Mouse (Mus musculus) hindbrain, postnatal 0 days (tissue): ENCODE data around the gene Soga1. TPM values are rescaled to one million over a fixed set of nuclear protein-coding genes. Genes with fewer than 3 reads are reported as not detected.

Experiments used
- ATAC-seq: fragments of 200-750 bp; cut with Nextera tagmentation; 2 replicates; pipeline ENCODE4 v1.8.0; 2017; ENCODE audit warnings: mild to moderate bottlenecking, moderate TSS enrichment, moderate library complexity
- DNase-seq: peaks from one replicate; pipeline ENCODE4 v3.0.0-alpha.2; 2015; ENCODE audit warnings: low spot score
- H3K27ac ChIP-seq: fragments of 300-500 bp; sonication (generic); 2 replicates; pipeline ENCODE4 v1.5.1; 2014; ENCODE audit warnings: mild to moderate bottlenecking
- H3K27me3 ChIP-seq: fragments of 300-500 bp; sonication (generic); 2 replicates; pipeline ENCODE4 v1.6.1; 2014; ENCODE audit warnings: low read length, mixed read lengths; ENCODE audit not compliant: insufficient read depth
- H3K36me3 ChIP-seq: fragments of 300-500 bp; sonication (generic); 2 replicates; pipeline ENCODE4 v1.6.1; 2014; ENCODE audit warnings: low read length, mixed read lengths; ENCODE audit not compliant: insufficient read depth
- H3K4me1 ChIP-seq: fragments of 300-500 bp; sonication (generic); 2 replicates; pipeline ENCODE4 v1.6.1; 2014; ENCODE audit warnings: antibody characterized with exemption, low read length, mixed read lengths; ENCODE audit not compliant: insufficient read depth
- H3K4me2 ChIP-seq: fragments of 300-500 bp; sonication (generic); 2 replicates; pipeline ENCODE4 v1.6.1; 2014; ENCODE audit warnings: low read depth, mild to moderate bottlenecking, low read length, moderate library complexity, mixed read lengths
- H3K4me3 ChIP-seq: fragments of 300-500 bp; sonication (generic); 2 replicates; pipeline ENCODE4 v1.5.1; 2014; ENCODE audit warnings: low read length
- H3K9ac ChIP-seq: fragments of 300-500 bp; sonication (generic); replicated peaks from 2 replicates; pipeline ENCODE4 v1.6.1; 2014; ENCODE audit warnings: mild to moderate bottlenecking, low read length, moderate library complexity, mixed read lengths
- H3K9me3 ChIP-seq: fragments of 300-500 bp; sonication (generic); 2 replicates; pipeline ENCODE4 v1.6.1; 2016; ENCODE audit warnings: low read length, mixed read lengths
- CTCF ChIP-seq: IDR thresholded peaks from 2 replicates; pipeline ENCODE4 v1.5.1; 2016; ENCODE audit warnings: antibody characterized with exemption, control low read depth, low read depth
- WGBS: fragments of 180-500 bp; shearing (Covaris S2); extraction: QIAGEN DNeasy Blood & Tissue Kit; methylation state at CpG from one replicate; pipeline ENCODE4 v1.1.7; 2014; 5-methylcytosine and 5-hydroxymethylcytosine counted together
- polyA plus RNA-seq: library from polyadenylated mRNA; unstranded; fragments of >200 nt; fragmentation: Nextera tagmentation; extraction: Ambion mirVana; gene quantifications from 2 replicates; pipeline ENCODE4 v1.2.1, GENCODE M21; 2015
- total RNA-seq: library from RNA; depleted of rRNA; stranded (reverse); fragments of >200 nt; gene quantifications from 2 replicates; pipeline ENCODE4 v1.2.3, GENCODE M21; 2014

Soga1 gene
- total and polyA plus RNA-seq, 2 experiments from 2014 or later = 3.5 to 120 TPM

- WGBS = 88% methylated on average over 4 of the region's 4 CpGs
- Histone ChIP-seq H3K9ac (no peak overlapping the region), H3K27me3 (no peaks in the 10 kb centered on the region), H3K4me1 (peaks cover 3% of the 10 kb centered on the region; the same call in 1 of the 2 replicates), H3K36me3 (no peaks in the 10 kb centered on the region), H3K27ac (no peak overlapping the region), H3K4me2 (no peak overlapping the region), H3K4me3 (no peak overlapping the region), H3K9me3 (no peaks in the 10 kb centered on the region)
- DNase-seq (no peak), ATAC-seq (no peak)
- TF ChIP-seq CTCF = no peak
Observed at GRCm38 (mm10) chr2:157002321-157002720, 76.7 kb downstream of the Soga1 start.

GRCm38 (mm10) chr2:156998263-156998662 is 80.8 kb downstream of the Soga1 start:
- H3K27me3 ChIP-seq = no peaks in the 10 kb centered on the region
- H3K36me3 ChIP-seq = no peaks in the 10 kb centered on the region
- no peak for TF ChIP-seq CTCF
- no peak overlapping the region for H3K9ac ChIP-seq
- no peak for ATAC-seq
- no peaks in the 10 kb centered on the region for H3K9me3 ChIP-seq
- H3K4me1 ChIP-seq = no peaks in the 10 kb centered on the region
- WGBS = 75% methylated on average over 5 of the region's 5 CpGs
- DNase-seq = peak; percentile 45
- H3K4me3 ChIP-seq = no peak overlapping the region
- H3K27ac ChIP-seq = no peak overlapping the region
- H3K4me2 ChIP-seq = no peak overlapping the region

- peak; percentile 69 for ATAC-seq
- peak; percentile 91 for TF ChIP-seq CTCF
- no peak overlapping the region for H3K4me2 ChIP-seq
- H3K4me1 ChIP-seq = no peaks in the 10 kb centered on the region
- H3K9me3 ChIP-seq = no peaks in the 10 kb centered on the region
- H3K27me3 ChIP-seq = no peaks in the 10 kb centered on the region
- H3K4me3 ChIP-seq = no peak overlapping the region
- no peaks in the 10 kb centered on the region for H3K36me3 ChIP-seq
- no peak overlapping the region for H3K9ac ChIP-seq
- 58% methylated on average over 6 of the region's 6 CpGs for WGBS
- H3K27ac ChIP-seq = no peak overlapping the region
- peak; percentile 89 for DNase-seq
Observed at GRCm38 (mm10) chr2:156996576-156996975, 82.5 kb downstream of the Soga1 start.

- peak; percentile 70 for TF ChIP-seq CTCF
- ATAC-seq (peak; percentile 96), DNase-seq (peak; percentile 100)
- no peaks in the 10 kb centered on the region for H3K27me3 ChIP-seq
- peaks cover 5% of the 10 kb centered on the region; the same call in 1 of the 2 replicates for H3K4me1 ChIP-seq
- WGBS = under 1% methylated on average over 66 of the region's 66 CpGs
- H3K9me3 ChIP-seq = no peaks in the 10 kb centered on the region
- H3K27ac ChIP-seq = peak within 1 kb of the TSS; percentile 69
- H3K4me2 ChIP-seq = peak within 1 kb of the TSS; percentile 75
- peak within 1 kb of the TSS; percentile 72 for H3K9ac ChIP-seq
- no peaks in the 10 kb centered on the region for H3K36me3 ChIP-seq
- peak within 1 kb of the TSS; percentile 66 for H3K4me3 ChIP-seq
Observed at GRCm38 (mm10) chr2:156991470-156992319, 87.4 kb downstream of the Soga1 start, which contains the start of gene Ndrg3. TSS of gene Ndrg3 (minus strand) at chr2:156992056.

GRCm38 (mm10) chr2:156990727-156991431 is 88.2 kb downstream of the Soga1 start:
- Histone ChIP-seq H3K4me3 (peak overlapping the region; percentile 66), H3K9ac (peak overlapping the region; percentile 72), H3K4me1 (peaks cover 5% of the 10 kb centered on the region; the same call in 1 of the 2 replicates), H3K36me3 (no peaks in the 10 kb centered on the region), H3K27ac (peak overlapping the region; percentile 69; the same call in 1 of the 2 replicates), H3K27me3 (no peaks in the 10 kb centered on the region), H3K9me3 (no peaks in the 10 kb centered on the region), H3K4me2 (peak overlapping the region; percentile 75)
- 2% methylated on average over 16 of the region's 16 CpGs for WGBS
- ATAC-seq = no peak
- TF ChIP-seq CTCF = no peak
- DNase-seq = peak; percentile 38

GRCm38 (mm10) chr2:156987316-156987715 is 91.7 kb downstream of the Soga1 start:
- Histone ChIP-seq H3K9me3 (no peaks in the 10 kb centered on the region), H3K27ac (no peak overlapping the region), H3K36me3 (no peaks in the 10 kb centered on the region), H3K4me3 (no peak overlapping the region), H3K9ac (no peak overlapping the region), H3K4me2 (no peak overlapping the region), H3K4me1 (peaks cover 11% of the 10 kb centered on the region; the same call in 1 of the 2 replicates), H3K27me3 (no peaks in the 10 kb centered on the region)
- 58% methylated on average over 3 of the region's 3 CpGs for WGBS
- TF ChIP-seq CTCF = no peak
- ATAC-seq (no peak), DNase-seq (no peak)
